Mouse (Mus musculus) megakaryocyte-erythroid progenitor cell, adult 5-6 weeks (primary cell): ENCODE results near the gene Klhdc3. TPM values are rescaled to one million over a fixed set of nuclear protein-coding genes. Genes with fewer than 3 reads are reported as not detected.

ENCODE experiments used
- ATAC-seq: replicated peaks from 2 replicates; pipeline ENCODE4 v1.8.0; 2016; ENCODE audit warnings: mild to moderate bottlenecking, inconsistent platforms; ENCODE audit not compliant: severe bottlenecking, poor library complexity, low FRiP score, low TSS enrichment
- total RNA-seq, 2 experiments: library from RNA; stranded (forward) in 1 of 2; stranded (reverse) in 1 of 2; fragments of 200-1000, 215-1000 nt in 1 of 2; fragments of >200 nt in 1 of 2; fragmentation: Nextera tagmentation in 1 of 2; gene quantifications; 2 replicates each; pipeline ENCODE4 v1.2.3; 2014 to 2017

The Klhdc3 gene
- 102 and 104 TPM in 2 replicates for total RNA-seq (2014; fragmentation: Nextera tagmentation)
- total RNA-seq (2017) = 28.6 and 33.4 TPM in 2 replicates

DNA sequence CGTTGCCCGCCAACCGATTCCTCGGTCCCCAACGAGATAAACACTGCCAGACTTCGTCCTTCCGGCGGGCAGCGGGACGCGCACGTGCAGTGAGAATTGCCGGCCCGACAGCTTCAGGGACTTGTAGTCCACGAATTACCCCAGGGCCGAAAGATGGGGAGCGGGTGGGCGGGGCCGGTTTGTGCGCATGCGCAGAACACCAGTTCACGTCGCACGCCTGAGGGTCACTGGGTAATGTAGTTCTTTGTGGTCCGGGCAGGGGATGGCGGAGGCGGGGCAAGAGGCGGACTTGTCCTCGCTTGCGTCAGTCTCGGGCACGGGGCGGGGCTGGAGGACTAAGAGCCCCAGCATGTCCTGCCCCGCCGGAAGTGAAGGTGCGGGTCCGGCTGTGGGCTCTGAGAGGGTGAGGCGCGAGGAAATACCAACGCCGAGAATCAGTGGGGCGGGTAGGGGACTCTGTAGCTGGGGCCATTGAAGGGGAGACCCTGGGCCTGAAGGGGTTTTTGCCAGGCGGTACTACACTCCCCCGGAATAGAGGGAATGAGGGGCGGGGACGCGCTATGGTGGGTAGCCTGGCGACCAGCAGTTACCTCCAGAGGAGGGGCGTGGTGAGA lies at the start of gene Klhdc3:
TSS of gene Klhdc3 (minus strand) at position 155 of the 614 bp plus-strand sequence.
- peak; percentile 95 for ATAC-seq

- ATAC-seq = peak; percentile 42; the same call in 1 of the 2 replicates
These were observed 48.2 kb upstream of the Klhdc3 start, which contains the start of gene Gnmt for GRCm38 (mm10) chr17:46728904-46729318. TSS of gene Gnmt (minus strand) at chr17:46729168.

DNA sequence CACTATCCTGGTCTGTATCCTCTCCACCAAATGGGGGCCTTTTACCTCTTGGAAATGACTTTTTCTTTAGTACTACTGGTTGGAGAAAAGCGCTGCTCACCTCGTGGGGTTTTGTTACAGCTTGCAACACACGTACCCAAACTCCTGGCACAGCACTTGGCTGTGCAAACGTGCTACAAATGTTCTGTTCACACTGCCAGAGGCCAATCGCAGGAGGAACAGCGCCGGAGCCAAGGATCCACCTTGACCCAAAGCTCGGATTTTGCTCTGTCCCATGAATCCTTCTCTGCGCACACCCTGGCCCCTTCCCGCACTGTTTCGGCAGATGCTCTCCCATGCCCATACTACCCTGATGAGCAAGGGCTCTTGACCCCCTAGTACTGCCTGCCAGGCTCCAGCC lies 47.8 kb upstream of the Klhdc3 start:
- ATAC-seq = no peak

DNA sequence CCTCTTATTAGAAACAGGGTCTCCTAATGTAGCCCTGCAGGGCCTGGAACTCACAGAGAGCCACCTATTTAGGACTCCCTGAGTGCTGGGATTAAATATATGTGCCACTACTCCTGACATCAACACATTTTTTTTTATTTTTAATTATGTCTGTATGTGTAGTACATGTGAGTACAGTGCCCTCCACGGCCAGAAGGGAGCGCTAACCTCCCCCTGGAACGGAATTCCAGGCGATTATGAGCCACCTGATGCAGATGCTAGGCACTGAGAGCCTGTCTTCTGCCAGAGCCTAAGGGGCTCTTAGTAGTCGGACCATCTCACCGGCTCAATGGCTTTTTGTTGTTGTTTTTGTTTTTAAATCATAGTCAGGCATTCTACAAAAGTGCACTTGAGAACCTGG lies 47.3 kb upstream of the Klhdc3 start:
- no peak for ATAC-seq

DNA sequence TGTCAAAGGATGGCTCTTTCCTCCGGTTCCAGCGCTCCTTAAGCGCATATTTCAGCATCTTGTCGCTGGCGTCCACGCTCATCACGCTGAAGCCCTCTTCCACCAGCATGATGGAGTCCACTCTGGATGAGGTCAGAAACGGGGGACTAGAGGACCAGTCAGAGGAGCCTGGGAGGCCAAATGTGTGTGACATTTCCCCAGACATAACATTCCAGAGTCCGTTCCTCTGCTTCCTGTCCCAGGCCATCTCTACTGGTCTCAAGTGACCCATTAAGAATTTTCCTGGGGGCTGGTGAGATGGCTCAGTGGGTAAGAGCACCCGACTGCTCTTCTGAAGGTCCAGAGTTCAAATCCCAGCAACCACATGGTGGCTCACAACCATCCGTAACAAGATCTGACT lies 46.6 kb upstream of the Klhdc3 start:
- ATAC-seq = no peak

- ATAC-seq = no peak
These were observed 45.3 kb upstream of the Klhdc3 start for GRCm38 (mm10) chr17:46725731-46726645.

- ATAC-seq = peak; percentile 36
These were observed 44.6 kb upstream of the Klhdc3 start for GRCm38 (mm10) chr17:46725273-46725672.

DNA sequence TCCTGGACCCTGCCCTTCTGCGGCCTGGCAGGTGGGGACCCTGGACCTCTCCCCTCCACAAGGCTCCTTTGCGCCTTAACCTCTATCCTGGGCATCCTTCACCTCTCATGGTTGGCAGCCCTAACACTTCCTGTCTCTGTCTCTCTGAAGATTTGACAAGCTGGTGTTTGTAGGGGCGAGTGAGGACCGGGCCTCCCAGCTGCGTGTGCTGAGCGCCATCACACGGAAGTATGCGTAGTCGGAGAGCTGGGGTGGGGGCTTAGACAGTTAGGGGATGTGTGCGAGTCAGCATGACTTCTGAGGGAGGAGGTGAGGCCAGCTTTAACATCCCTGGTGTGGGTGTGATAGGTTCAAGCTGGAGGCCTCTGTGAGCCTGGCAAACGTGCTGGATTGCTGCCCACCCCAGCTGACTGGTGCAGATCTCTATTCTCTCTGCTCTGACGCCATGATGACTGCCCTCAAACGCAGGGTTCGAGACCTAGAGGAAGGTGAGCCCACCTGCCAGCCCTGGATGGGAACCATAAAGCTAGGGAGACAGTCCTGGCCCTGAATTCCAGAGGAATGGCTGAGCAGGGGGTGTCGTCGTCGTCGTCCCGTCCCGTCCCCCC lies 43.9 kb upstream of the Klhdc3 start:
- ATAC-seq = no peak

DNA sequence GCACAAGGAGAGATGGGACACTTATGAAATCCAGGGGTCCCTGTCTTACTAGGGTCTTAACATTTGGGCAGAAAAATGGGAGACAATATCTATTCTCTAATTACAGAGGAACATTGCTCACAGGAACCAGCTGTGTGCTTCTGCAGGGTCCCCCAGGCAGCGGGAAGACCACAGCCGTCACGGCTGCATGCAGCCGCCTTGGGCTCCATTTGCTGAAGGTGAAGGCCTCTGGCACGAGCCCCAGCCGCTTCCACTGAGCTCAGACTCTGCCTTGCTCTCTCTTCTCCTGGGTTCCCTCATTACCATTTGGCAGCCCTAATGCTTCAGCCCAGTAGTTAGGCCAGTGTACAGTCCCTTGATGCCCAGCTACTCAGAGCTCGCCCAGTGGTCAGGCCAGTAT lies 40.4 kb upstream of the Klhdc3 start:
- no peak for ATAC-seq

DNA sequence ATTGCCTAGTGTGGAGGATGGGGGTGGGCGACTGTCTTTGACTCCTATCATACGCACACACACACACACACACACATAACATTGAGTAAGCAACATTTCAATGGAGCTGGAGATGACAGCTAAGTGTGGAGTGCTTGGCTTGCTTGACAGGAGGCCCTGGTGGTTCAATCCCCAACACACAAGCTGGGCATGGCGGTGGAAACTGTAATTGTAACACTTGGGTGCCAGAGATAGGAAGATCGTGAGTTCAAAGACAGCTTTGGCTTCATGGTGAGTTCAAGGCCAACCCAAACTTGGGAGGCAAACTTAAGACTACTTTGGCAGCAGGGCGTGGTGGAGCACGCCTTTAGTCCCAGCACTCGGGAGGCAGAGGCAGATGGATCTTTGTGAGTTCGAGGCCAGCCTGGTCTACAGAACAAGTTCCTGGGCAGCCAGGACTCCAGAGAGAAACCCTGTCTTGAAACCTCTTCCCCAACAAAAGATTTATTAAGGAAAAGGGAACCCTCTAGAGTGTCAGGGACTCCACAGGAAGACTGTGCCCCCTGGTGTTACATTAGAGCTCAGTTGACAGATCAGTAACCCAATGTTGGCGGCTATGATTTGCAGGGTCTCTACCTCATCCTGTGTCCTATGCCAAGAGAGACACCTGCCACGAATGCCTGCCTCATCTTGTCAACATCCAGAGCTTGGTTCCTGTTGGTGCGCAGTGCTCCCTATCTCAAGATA lies 34.2 kb upstream of the Klhdc3 start:
- ATAC-seq = no peak

DNA sequence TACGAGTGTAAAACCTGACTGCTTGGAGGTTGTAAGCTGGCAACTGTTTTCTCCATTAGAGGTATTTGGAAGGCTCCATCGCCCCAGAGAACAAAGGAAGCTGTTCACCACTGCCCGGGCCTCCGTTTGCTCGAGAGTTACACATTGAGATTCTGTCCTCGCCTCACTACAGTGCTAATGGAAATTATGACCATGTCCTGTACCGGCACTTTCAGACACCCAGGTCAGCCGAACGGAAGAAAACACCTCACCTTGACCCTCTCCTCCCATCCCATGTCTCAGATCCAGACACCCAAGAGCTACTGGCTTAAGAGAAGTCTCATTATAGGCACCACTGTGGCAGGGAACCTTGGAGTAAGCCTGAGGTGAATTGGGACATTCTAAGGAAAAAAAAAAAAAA lies 33.1 kb upstream of the Klhdc3 start:
- ATAC-seq = no peak

- ATAC-seq = no peak
These were observed 31.7 kb upstream of the Klhdc3 start for GRCm38 (mm10) chr17:46712442-46712841.

DNA sequence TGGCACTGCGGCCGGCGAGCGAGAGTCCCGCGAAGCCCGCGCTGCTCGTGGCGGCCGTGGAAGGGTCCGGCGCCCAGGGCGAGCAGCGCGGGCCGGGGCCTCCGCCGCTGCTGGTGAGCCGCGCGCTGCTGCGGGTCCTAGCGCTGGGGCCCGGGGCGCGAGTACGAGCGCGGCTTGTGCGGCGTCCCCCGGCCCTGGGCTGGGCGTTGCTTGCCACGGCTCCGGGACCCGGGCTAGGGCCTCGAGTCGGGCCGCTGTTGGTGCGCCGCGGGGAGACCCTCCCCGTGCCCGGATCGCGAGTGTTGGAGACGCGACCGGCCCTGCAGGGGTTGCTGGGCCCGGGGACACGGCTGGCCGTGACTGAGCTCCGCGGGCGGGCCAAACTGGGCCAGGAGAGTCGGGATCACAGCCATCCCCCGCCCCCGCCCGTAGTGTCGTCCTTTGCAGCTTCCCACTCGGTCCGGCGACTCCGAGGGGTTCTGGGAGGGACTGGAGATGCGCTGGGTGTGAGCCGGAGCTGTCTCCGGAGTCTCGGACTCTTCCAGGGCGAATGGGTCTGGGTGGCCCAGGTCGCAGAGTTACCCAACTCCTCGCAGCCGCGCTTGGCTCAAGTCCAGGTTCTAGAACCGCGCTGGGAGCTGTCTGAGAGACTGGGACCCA lies 31.0 kb upstream of the Klhdc3 start:
- peak; percentile 33; the same call in 1 of the 2 replicates for ATAC-seq

GRCm38 (mm10) chr17:46710959-46711597 lies 30.4 kb upstream of the Klhdc3 start, which contains the start of gene Pex6:
TSS of gene Pex6 (plus strand) at chr17:46711463.
- peak; percentile 92 for ATAC-seq

DNA sequence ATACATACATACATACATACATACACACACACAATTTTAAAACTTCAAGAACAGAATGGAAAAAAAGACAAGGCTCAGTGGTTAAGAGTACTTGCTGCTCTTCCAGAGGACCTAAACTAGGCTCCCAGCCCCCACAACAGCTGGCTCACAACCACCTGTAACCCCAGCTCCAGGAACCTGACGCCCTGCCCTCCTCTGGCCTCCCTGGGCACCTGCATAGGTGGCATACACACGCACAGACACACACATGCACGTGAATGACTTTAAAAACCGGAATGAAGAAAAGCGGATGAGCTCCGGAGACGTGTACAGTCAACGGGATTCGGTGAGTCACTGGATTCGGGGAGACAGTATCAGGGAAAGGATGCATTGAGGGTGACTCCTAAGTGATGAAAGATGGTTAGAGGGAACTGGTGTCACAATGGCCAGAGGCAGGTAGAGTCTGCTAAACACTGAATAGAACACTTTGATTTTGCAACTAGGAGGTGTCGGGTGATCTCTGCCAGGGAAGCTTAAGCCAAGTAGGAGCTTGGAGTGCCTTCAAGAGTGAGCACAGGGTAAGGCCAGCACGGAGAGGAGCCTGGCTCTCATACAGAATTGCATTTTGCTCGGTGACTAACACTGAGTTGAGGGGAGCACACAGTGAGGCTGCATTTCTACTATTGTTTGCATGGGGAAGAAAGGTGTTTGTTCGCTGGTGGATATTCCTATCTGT lies 25.8 kb upstream of the Klhdc3 start:
- ATAC-seq = no peak

GRCm38 (mm10) chr17:46704887-46705835 lies 24.4 kb upstream of the Klhdc3 start, which contains the start of gene Ppp2r5d:
TSS of gene Ppp2r5d (minus strand) at chr17:46705111.
- ATAC-seq = peak; percentile 97
